Mouse (Mus musculus) heart, adult 18-20 months (tissue): Measurements from ENCODE around the gene Rims1. TPM values are rescaled to one million over a fixed set of nuclear protein-coding genes. Genes with fewer than 3 reads are reported as not detected.

Source experiments
- DNase-seq, 2 experiments: peaks; one replicate each; pipeline ENCODE4 v3.0.0; 2021 to 2022; ENCODE audit warnings: mixed read lengths in 1 of 2
- total RNA-seq, 2 experiments: library from RNA; stranded (reverse); gene quantifications; 2 replicates each; pipeline ENCODE4 v1.2.3; 2021

Rims1 gene
- total RNA-seq, 2 experiments from 2014 or later, result 0.35 to 0.39 TPM

GRCm38 (mm10) chr1:22353687-22354086, 452.1 kb downstream of the Rims1 start:
- no peak for DNase-seq

GRCm38 (mm10) chr1:22338914-22339313, 466.9 kb downstream of the Rims1 start:
- no peak for DNase-seq

- DNase-seq, result no peak
Measured at GRCm38 (mm10) chr1:22320941-22321676, 484.7 kb downstream of the Rims1 start.

GRCm38 (mm10) chr1:22315537-22315936, 490.3 kb downstream of the Rims1 start:
- no peak for DNase-seq

- DNase-seq, result no peak
Measured at GRCm38 (mm10) chr1:22311471-22311870, 494.3 kb downstream of the Rims1 start.

DNA sequence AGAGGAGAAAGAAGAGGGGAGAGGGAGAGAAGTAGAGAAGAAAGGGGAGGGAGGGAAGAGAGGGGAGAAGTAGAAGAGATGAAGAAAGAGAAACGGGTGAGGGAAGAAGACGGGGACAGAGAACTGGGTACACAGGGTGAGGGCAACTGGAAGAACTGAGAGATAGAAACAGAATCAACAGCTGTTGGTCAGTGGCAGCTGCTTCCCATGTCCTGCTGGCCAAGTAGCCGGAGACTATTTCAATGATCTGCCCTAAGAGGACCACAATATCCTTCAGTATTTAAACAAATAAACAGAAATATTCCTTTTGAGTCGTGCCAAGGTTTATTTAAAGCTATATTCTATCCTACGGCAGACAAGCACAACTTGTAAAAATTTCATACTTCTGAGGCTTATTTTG, 499.3 kb downstream of the Rims1 start:
- DNase-seq, result no peak

GRCm38 (mm10) chr1:22305932-22306331, 499.9 kb downstream of the Rims1 start:
- no peak for DNase-seq

- DNase-seq, result no peak
Measured at GRCm38 (mm10) chr1:22293953-22294352, 511.8 kb downstream of the Rims1 start.

GRCm38 (mm10) chr1:22293310-22293709, 512.5 kb downstream of the Rims1 start:
- DNase-seq, result no peak

- DNase-seq, result no peak
Measured at GRCm38 (mm10) chr1:22286807-22287206, 519.0 kb downstream of the Rims1 start.

DNA sequence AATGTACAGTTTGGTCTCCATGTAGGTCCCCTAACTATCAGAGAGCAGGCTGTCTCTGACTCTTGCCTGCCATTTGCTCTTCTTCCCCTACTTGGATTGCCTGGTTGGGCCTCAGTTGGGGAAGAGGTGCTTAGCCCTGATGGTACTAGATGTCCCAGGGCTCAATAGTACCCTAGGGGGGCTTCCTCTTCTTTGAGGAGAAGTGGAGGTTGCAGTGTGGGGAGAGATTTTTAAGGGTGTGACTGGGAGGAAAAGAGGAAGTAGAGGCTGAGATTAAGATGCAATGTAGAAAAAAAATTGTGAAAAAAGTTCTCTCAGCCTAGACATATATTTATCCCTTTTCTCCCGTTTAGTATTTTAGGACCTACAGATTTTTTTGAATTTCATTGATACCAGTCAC, 525.8 kb downstream of the Rims1 start:
- DNase-seq, result no peak

DNA sequence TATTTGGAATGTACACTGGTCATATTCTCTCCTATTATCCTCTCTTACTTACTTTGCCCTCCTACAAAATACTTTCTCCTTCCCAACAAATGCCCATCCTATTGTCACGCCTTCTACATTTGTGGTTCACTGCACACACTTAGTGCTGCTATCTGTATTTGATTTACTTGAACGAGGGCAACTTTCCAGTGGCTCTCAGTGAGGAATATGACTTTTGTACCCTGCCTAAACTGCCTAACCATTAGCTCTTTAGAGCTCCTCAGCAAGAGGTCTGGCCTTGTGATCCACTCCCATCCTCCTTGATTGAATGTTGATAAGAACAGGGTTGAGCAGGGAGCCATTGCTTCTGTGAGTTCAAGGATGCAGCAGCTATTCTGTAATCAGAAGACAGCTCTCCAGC, 531.7 kb downstream of the Rims1 start:
- no peak for DNase-seq

DNA sequence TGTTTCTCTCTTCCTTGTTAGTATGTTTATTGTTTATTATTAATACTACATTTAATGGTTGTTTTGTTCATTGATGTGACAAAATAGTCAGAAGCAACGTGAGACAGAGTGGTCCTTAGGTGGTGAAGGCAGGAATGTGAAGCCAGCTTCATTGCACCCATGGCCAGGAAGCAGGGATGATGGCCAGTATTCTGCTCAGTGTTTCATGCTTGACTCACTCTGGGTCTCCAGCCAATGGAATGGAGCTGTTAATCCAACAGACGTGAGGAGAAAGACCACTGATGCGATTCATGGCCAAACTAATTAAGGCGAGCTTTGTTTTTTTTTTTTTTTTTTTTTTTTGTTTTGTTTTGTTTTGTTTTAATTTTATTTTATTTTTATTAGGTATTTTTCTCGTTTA, 535.7 kb downstream of the Rims1 start:
- no peak for DNase-seq

- DNase-seq, result peak; percentile 33 to 82
Measured at GRCm38 (mm10) chr1:22268581-22269359, 537.0 kb downstream of the Rims1 start.

- no peak for DNase-seq
Measured at GRCm38 (mm10) chr1:22266491-22266890, 539.3 kb downstream of the Rims1 start.

DNA sequence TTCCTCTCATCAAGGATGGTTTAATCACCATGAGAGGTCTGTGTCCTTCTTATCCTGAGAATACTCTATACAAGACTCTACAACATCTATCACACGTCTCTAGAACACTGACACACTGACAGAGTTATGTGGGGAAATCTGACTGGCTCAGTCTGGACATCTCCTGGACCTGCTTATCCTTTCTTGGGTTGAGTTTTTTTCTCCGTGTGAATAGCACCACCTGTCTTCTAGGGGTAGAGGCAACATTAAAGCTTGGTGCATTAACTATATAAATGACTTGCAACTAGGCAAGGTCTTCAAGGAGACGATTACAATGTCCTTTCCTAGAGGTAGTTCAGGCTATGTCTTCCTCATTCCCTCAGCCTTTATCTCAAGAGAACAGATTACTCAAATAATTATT, 540.3 kb downstream of the Rims1 start:
- DNase-seq, result peak in 1 of 2 experiments; percentile 5

- DNase-seq, result no peak
Measured at GRCm38 (mm10) chr1:22262169-22262950, 543.4 kb downstream of the Rims1 start.

- no peak for DNase-seq
Measured at GRCm38 (mm10) chr1:22261702-22262101, 544.1 kb downstream of the Rims1 start.

DNA sequence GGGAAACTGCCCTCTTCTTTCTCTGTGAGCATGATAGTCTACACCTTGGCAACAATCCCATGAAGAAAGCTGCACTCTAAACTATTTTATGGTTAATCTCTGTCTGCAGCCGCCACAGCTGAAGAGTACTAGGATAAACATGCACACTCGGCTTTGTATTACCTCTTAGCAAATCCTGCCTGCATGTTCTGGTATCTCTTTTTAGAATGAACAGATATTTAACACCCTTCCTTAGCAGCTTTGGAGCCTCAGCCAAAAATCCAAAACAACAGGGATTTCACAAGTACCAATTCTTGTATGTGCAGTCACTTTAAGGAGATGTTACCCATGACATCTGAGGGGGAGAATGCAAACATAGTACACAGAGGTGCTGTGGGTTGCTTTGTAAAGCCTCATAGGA, 545.5 kb downstream of the Rims1 start:
- DNase-seq, result no peak

DNA sequence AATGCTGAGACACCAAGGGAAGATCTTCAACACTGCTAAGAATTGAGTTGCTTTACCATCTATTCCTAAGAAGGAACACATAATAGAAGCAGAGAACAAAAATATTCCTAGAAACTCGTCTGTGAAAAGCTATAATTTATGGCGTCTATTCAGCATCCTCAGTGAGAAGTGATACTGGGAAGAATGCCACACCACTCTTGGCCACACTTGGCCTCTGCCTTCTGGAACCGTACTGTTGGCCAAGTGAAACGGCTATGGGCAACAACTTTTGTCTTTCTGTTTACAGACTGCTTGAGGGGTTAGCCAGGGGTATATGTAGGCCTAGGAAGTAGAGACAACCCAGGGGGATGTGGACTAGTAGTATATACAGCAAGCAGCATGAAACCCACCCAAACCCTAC, 547.4 kb downstream of the Rims1 start:
- no peak for DNase-seq

GRCm38 (mm10) chr1:22254278-22254677, 551.5 kb downstream of the Rims1 start:
- no peak for DNase-seq

- no peak for DNase-seq
Measured at GRCm38 (mm10) chr1:22252873-22253272, 552.9 kb downstream of the Rims1 start.

GRCm38 (mm10) chr1:22248898-22249386, 556.9 kb downstream of the Rims1 start:
- no peak for DNase-seq
